Mouse (Mus musculus): ENCODE results near the gene Rbm28.
"Not testable (repeated sequence)": the region's sequence is repeated elsewhere in the genome, so short reads cannot be mapped to it uniquely, and the experiment has no call there.

Gene Rbm28

DNA sequence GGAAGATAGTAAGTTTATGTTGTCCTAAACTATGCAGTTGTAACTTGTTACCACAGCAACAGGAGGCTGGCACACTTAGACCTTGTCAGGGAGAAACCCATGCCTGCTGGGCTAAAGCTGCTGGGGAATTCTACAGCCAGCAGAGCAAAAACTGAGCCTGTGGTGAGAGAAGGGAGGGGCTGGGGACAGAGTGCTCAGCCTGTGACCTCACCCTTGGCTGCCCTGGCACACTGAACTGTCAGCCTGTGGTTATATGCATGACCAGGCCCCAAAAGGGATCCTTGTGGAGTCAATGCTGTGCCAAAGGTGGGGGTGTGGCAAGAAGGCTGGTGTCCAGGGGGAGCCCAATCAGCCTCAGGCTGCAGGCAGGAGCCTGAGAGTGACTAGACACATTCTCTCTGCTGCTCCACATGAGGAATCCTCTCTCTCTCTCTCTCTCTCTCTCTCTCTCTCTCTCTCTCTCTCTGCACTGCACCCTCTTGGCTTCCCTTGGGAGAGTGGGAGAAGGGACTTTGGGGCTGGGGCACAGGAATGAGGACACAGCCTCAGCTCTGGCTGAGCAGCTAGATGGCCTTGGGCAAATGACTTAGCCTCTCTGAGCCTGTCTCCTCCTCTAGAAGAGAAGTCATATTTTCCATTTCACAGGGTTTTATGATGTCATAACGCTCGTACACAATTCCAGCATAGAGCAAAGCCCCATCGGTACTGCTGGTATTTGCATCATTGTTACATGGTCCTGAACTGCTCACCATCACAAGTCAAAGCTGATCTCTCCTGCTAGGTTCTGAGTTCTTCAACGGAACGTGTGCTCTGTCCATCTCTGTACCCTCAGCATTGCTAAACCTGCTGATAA, 31.3 kb upstream of the Rbm28 start:
- in situ Hi-C loops (cut with MseI, MboI): no loop called here

DNA sequence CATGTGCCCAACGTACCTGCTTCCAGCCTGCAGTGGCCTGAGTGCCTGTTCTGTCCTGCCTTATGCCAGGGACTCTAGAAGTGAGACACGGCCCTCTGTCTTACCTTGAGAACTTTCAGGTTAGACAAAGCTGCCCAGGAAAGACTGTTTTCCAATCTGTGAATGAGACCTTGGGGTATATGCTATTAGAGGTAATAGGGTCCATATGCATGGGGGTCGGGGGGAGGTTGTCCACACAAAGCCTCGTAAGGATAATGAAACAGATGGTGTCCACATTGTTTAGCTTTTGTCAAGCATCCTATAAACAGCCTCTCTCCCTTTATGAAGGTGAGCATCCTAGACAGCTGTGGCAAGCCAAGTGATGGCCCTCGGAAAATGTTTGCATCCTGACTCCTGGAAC, 30.3 kb upstream of the Rbm28 start:
- in situ Hi-C loops (cut with MseI, MboI): no loop called here

DNA sequence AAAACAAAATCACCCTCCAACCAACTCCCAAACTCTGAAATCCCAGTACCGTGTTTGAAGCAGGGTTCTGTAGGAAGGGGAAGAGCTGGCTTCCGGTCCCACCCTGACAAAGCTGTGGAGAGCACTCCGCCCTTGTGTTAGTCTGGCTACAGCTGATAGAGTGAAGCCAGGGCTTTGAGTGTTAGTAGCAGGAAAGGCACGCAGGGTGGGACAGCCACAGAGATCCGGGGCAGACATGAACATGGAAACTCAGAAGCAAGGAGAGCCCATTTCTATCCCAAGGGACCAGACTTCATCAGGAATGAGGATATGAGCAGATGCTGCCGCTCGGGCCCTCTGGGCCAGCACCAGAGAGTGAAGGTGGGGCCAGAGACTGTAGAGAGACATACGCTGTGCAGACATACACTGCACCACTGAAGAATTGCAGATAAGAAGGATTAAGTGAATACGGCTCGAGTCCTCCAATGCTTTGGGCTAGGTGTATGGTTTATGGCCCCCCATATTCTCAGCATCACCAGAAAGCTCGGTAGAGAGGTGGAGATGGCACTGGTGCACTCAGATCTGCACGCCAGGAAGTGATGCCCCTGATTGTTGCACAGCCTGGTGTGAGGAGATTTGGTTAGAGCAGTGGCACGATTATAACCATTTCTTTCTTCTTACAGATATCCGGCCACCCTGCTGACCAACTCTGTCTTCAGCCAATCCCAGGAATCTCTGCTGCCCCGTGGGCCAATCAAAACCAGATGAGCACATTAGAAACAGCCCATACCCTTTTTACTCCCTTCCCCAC, 29.4 kb upstream of the Rbm28 start:
- in situ Hi-C loops (cut with MseI, MboI): no loop called here

GRCm38 (mm10) chr6:29187936-29188335, 23.1 kb upstream of the Rbm28 start:
- in situ Hi-C loops (cut with MseI, MboI): no loop called here

DNA sequence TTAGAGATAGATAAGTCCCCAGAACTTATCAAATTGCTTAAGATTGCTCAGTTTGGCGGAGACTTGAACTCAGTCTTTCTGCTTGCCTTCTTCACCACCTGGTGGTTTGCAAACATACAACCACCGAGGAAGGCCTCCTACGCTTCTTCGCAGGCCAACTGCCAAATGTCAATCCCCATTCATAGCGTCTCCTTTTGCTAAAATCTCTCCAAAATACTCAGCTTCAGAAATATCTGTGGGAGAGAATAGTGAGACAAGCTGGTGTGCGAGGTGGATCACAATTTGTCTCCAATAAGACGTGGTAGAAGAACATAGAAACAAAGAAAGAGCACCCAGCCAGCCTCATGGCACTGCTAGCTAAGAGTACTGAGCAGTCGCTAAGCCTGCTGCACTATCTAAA, 15.0 kb upstream of the Rbm28 start:
- in situ Hi-C loops (cut with MseI, MboI): no loop called here

GRCm38 (mm10) chr6:29178888-29179658, 14.3 kb upstream of the Rbm28 start, which contains the start of gene Prrt4:
Gene Prrt4 (minus strand): TSS chr6:29179584.
- in situ Hi-C loops (cut with MseI, MboI): no loop called here

GRCm38 (mm10) chr6:29177901-29178879, 13.4 kb upstream of the Rbm28 start:
- in situ Hi-C loops (cut with MseI, MboI): no loop called here

- in situ Hi-C loops (cut with MseI, MboI): no loop called here
These were observed 10.3 kb upstream of the Rbm28 start for GRCm38 (mm10) chr6:29175113-29175512.

DNA sequence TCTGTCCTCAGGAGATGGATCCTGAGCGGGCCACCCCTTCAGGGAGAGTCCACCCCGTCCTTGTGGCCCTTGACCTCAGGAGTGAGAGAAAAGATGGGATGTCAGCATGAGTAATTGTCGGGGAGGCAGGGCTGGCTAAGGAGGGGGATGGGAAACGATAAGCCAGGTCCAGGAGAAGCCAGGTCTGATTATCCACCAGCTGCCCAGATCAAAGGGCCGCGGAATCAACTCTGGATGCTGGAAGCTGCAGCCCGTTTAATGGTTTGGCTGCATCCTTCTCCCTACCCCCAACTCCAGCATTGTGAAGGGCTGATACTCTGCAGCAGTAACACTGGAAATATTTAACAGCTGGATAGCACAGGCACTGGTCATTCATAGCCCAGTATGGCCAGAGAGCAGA, 9.6 kb upstream of the Rbm28 start:
- in situ Hi-C loops (cut with MseI, MboI): loop anchor here in 1 of 2 experiments (5.0 kb wide), 1 partner anchor 33 kb away; no protein-coding TSS in a partner anchor

GRCm38 (mm10) chr6:29170952-29171388, 6.2 kb upstream of the Rbm28 start:
- in situ Hi-C loops (cut with MseI, MboI): loop anchor here in 1 of 2 experiments (5.0 kb wide), 1 partner anchor 36 kb away; no protein-coding TSS in a partner anchor

GRCm38 (mm10) chr6:29170063-29170921, 5.5 kb upstream of the Rbm28 start:
- in situ Hi-C loops (cut with MseI, MboI): loop anchor here in 1 of 2 experiments (5.0 kb wide), 1 partner anchor 37 kb away; no protein-coding TSS in a partner anchor

GRCm38 (mm10) chr6:29169675-29170062, 4.9 kb upstream of the Rbm28 start:
- in situ Hi-C loops (cut with MseI, MboI): loop anchor here (5.0 kb wide), 2 partner anchors 33 to 38 kb away; no protein-coding TSS in a partner anchor

- in situ Hi-C loops (cut with MseI, MboI): loop anchor here in 1 of 2 experiments (5.0 kb wide), 1 partner anchor 33 kb away; no protein-coding TSS in a partner anchor
These were observed 4.1 kb upstream of the Rbm28 start for GRCm38 (mm10) chr6:29168871-29169270.

GRCm38 (mm10) chr6:29166196-29166595, 1.4 kb upstream of the Rbm28 start:
- in situ Hi-C loops (cut with MseI, MboI): loop anchor here in 1 of 2 experiments (5.0 kb wide), 1 partner anchor 36 kb away; no protein-coding TSS in a partner anchor

GRCm38 (mm10) chr6:29161291-29161690, 3.5 kb downstream of the Rbm28 start:
- in situ Hi-C loops (cut with MseI, MboI): not testable (repeated sequence)

GRCm38 (mm10) chr6:29160786-29161185, 4.0 kb downstream of the Rbm28 start:
- in situ Hi-C loops (cut with MseI, MboI): no loop called here

DNA sequence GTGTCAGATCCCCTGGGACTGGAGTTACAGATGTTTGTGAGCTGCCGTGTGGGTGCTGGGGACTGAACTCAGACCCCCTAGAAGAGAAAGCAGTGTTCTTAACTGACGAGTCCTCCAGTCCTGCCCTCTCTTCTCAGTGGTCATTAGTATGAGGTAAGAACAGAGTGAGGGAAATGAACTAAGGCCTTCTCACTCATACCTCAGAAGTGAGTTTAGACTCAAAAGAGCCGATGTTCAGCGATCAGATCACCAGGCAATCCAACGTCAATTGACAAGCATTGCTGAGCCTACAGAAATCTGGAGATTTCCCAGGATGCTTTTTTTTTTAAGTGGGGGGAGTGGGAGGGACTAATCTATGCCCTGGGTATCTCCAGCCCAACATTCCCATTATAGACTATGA, 8.5 kb downstream of the Rbm28 start:
- in situ Hi-C loops (cut with MseI, MboI): no loop called here

- in situ Hi-C loops (cut with MseI, MboI): no loop called here
These were observed 14.8 kb downstream of the Rbm28 start for GRCm38 (mm10) chr6:29150001-29150400.

DNA sequence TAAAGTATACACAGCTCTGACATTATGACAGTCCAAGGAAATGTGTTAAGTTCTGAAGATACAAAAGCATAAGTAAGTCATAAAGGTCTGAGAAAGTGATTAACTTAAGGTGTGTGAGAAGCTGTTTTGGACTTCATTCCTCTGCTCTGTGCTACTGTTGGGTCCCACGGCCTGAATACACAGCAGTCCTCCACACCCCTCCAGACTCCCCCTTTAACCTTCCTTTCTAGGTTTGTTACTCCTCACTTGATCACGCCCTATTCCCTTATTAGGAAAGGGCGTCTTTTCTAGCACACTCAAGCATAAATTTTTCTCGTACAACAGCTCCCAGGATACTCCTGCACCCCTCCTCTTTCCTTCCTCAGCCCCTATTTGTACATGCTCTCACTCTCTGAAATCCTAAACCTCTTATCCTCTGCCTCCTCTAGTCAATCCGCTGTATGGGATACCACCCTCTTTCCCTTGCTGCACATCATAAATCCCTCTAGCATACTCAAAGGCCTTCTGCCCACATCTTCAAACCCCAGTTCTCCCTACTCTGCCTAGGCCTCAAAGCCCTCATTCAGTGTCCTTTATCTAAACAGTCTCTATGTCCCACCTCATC, 17.3 kb downstream of the Rbm28 start:
- in situ Hi-C loops (cut with MseI, MboI): no loop called here
